Mouse (Mus musculus) embryonic facial prominence, embryonic 12.5 days (tissue): ENCODE measurements at regions not wholly inside any gene's neighbourhood (a gene's known extent, or its start where the extent isn't known, plus 50 kb on each side); places are given as distances from the start of the nearest gene placed in this dataset.
A peak's percentile ranks its signal among the peaks of the same experiment; 100 is the strongest.

Experiments
- ATAC-seq: fragments of 200-750 bp; cut with Nextera tagmentation; 2 replicates; pipeline ENCODE4 v1.8.0; 2017; ENCODE audit not compliant: insufficient number of reproducible peaks, insufficient read depth, low FRiP score, low TSS enrichment
- H3K27ac ChIP-seq: fragments of 300-500 bp; sonication (generic); 2 replicates; pipeline ENCODE4 v1.5.1; 2016; ENCODE audit warnings: mild to moderate bottlenecking
- H3K27me3 ChIP-seq: fragments of 300-500 bp; sonication (generic); 2 replicates; pipeline ENCODE4 v1.6.1; 2016; ENCODE audit warnings: mild to moderate bottlenecking, moderate library complexity
- H3K36me3 ChIP-seq: fragments of 300-500 bp; sonication (generic); 2 replicates; pipeline ENCODE4 v1.6.1; 2016; ENCODE audit warnings: mild to moderate bottlenecking
- H3K4me1 ChIP-seq: fragments of 300-500 bp; sonication (generic); 2 replicates; pipeline ENCODE4 v1.6.1; 2016
- H3K4me2 ChIP-seq: fragments of 300-500 bp; sonication (generic); replicated peaks from 2 replicates; pipeline ENCODE4 v1.6.1; 2016; ENCODE audit warnings: mild to moderate bottlenecking, moderate library complexity
- H3K4me3 ChIP-seq: fragments of 300-500 bp; sonication (generic); 2 replicates; pipeline ENCODE4 v1.5.1; 2016; ENCODE audit warnings: mild to moderate bottlenecking
- H3K9ac ChIP-seq: fragments of 300-500 bp; sonication (generic); 2 replicates; pipeline ENCODE4 v1.6.1; 2016; ENCODE audit warnings: mild to moderate bottlenecking, moderate library complexity
- H3K9me3 ChIP-seq: fragments of 300-500 bp; sonication (generic); 2 replicates; pipeline ENCODE4 v1.6.1; 2016; ENCODE audit warnings: mild to moderate bottlenecking, moderate library complexity
- WGBS: fragments of 180-500 bp; shearing (Covaris S2); methylation state at CpG from one replicate; pipeline ENCODE4 v1.1.7; 2016; 5-methylcytosine and 5-hydroxymethylcytosine counted together

DNA sequence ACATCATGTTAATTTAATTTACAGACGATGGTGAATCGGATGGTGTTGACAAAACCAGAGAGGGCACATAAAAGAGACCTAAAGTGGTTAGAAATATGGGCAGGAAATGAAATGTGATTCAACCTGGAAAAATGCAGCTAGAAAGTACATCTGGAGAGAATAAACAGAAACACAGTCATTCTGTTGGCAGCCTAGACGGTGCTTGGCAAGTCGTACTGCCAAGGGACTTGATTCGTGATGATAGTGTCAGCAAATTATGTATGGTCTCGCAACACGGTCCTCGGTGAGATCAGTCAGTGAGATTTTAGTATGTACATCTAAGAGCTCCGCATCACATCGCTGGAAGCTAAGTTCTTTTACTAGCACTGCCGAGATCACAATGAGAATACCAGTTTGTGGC, 338.3 kb upstream of the Pmfbp1 start:
- WGBS: 36% methylated on average over 11 of the region's 11 CpGs

DNA sequence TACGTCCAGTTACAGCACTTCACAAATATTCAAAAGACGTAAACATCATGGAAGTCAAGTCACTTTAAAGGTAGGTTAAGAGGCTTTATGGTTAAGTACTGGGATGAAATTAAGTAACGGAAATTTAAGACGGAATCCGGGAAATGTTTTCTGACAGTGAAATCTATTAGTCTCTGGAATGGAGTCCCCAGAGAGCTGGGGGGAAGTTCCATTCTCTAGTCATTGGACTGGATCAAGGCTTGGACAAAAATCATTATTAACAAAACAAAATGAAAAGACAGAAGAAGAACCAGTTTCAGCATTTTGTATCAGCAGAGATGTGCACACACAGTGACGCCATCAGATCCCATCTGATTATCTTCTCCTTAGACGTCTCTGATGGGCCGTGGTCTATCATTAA, 337.8 kb upstream of the Pmfbp1 start:
- Histone ChIP-seq H3K4me1 (peaks cover 3% of the 10 kb centered on the region; the same call in 1 of the 2 replicates), H3K4me3 (no peak overlapping the region), H3K27ac (no peak overlapping the region), H3K9me3 (0 out of 2 replicates have a peak, but pooled peaks cover 6% of the 10 kb centered on the region), H3K4me2 (0 out of 2 replicates have a peak overlapping the region, but pooled peaks have one; percentile 20), H3K9ac (no peak overlapping the region), H3K27me3 (no peaks in the 10 kb centered on the region), H3K36me3 (no peaks in the 10 kb centered on the region)
- ATAC-seq: no peak
- 60% methylated on average over 8 of the region's 8 CpGs for WGBS

More for the DNA sequence above, 338.3 kb upstream of the Pmfbp1 start:
- no peak overlapping the region; the same call in 1 of the 2 replicates for H3K27ac ChIP-seq
- no peaks in the 10 kb centered on the region for H3K27me3 ChIP-seq
- ATAC-seq: no peak
- H3K4me1 ChIP-seq: peaks cover 3% of the 10 kb centered on the region; the same call in 1 of the 2 replicates
- no peak overlapping the region for H3K9ac ChIP-seq
- H3K4me3 ChIP-seq: no peak overlapping the region
- no peaks in the 10 kb centered on the region for H3K36me3 ChIP-seq
- peak overlapping the region; percentile 20; the same call in 1 of the 2 replicates for H3K4me2 ChIP-seq
- H3K9me3 ChIP-seq: 0 out of 2 replicates have a peak, but pooled peaks cover 8% of the 10 kb centered on the region

DNA sequence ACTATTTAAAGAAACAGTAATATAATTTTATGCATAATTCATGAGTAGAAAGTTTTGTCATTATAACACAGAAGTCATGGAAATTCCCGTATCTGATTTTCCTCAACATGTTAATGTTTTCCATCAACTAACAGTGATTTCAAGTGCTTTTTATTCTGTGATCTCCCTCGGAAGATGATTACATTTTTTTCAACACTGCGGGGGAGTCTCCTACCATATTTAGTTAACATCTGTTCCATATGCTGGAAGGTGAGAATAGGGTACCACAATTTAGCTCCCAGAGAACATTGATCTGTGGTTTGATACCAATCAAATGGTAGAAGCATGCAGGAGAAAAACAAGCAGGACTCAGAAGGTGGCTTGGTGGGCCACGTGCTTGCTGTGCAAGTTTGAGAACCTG, 321.1 kb upstream of the Pmfbp1 start:
- Histone ChIP-seq H3K4me1 (no peaks in the 10 kb centered on the region), H3K4me3 (no peak overlapping the region), H3K9me3 (no peaks in the 10 kb centered on the region), H3K27me3 (no peaks in the 10 kb centered on the region), H3K4me2 (no peak overlapping the region), H3K9ac (no peak overlapping the region), H3K27ac (no peak overlapping the region), H3K36me3 (no peaks in the 10 kb centered on the region)
- 76% methylated on average over 4 of the region's 4 CpGs for WGBS
- ATAC-seq: no peak

DNA sequence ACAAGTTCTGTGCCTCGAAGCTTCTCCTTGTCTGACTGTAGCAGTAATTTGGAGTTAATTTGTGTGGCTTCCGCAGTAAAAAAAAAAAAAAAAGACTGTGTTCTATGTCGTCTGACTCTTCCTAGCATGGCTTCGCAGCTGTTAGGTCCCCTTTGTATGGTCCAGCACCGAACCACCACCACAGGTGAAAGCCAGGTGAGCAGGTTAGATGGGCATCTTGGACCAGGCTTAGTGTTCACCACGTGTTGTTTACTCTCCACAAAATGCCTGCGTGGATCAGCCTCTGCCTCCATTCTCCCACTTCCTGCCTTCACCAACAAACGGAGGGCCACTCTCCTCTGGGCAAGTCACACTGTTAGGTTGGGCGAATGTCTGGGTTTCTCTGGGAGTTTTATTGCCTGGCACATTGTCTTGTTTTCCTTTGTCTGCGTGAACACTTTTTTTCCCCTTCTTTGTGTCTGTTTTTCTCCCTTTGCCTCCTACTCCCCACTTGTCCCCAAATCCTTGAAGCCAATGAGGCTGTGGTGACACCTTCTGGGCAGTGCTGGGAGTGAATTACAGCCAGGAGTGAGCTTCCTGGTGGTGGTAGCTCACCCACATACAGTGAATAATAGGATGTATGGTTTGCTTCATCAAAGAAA, 308.1 kb upstream of the Pmfbp1 start:
- H3K4me3 ChIP-seq: no peak overlapping the region
- peak overlapping the region; percentile 43 for H3K4me2 ChIP-seq
- no peaks in the 10 kb centered on the region for H3K36me3 ChIP-seq
- no peaks in the 10 kb centered on the region for H3K27me3 ChIP-seq
- 0 out of 2 replicates have a peak overlapping the region, but pooled peaks have one; percentile 48 for H3K27ac ChIP-seq
- H3K9me3 ChIP-seq: no peaks in the 10 kb centered on the region
- H3K4me1 ChIP-seq: peaks cover 7% of the 10 kb centered on the region; the same call in 1 of the 2 replicates
- 27% methylated on average over 10 of the region's 10 CpGs for WGBS
- no peak overlapping the region for H3K9ac ChIP-seq
- 0 out of 2 replicates have a peak, but pooled peaks have one; percentile 79 for ATAC-seq

DNA sequence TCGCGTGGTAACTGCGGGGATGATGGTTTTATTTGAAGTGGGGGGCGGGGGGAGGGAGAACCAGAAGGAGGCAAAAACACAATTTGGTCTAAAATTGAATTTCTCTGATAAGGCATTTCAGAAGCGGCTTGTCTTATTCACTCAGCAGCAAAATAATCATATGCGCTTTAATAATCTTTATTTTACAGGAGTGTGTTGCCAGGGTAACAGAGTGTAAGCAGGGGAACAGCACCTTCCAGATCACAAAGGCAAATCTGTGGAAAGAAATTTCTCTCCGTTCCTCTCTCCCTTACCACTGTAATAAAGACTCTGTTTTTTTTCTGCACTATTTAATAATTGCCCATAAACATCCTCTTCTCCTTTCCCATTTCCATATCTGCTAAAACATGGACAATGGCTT, 306.2 kb upstream of the Pmfbp1 start:
- Histone ChIP-seq H3K4me2 (no peak overlapping the region), H3K27me3 (no peaks in the 10 kb centered on the region), H3K27ac (no peak overlapping the region), H3K36me3 (no peaks in the 10 kb centered on the region), H3K4me1 (peaks cover 7% of the 10 kb centered on the region; the same call in 1 of the 2 replicates), H3K9ac (no peak overlapping the region), H3K4me3 (no peak overlapping the region), H3K9me3 (no peaks in the 10 kb centered on the region)
- 82% methylated on average over 7 of the region's 7 CpGs for WGBS
- ATAC-seq: no peak

DNA sequence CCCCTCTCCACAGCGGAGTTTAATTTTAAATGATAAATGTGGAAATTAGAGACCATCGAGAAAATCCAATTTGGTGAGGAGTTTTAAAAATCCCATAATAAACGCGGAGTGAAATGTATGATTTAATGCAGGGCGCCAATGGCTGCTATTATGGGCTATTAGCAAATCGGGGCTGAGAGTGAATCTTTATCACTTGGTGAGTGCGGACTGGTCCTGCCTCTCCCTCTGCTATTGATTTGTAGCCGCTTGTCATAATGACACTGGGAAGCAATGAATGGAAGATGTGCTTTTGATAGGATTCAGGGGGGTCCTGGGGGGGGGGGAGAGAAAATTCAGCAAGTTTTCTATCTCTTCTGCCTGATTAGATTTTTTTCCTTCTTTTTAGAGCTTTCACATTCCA, 279.6 kb upstream of the Pmfbp1 start:
- H3K4me2 ChIP-seq: no peak overlapping the region
- no peak overlapping the region for H3K4me3 ChIP-seq
- H3K9me3 ChIP-seq: no peaks in the 10 kb centered on the region
- no peaks in the 10 kb centered on the region; the same call in 1 of the 2 replicates for H3K4me1 ChIP-seq
- 85% methylated on average over 8 of the region's 8 CpGs for WGBS
- H3K36me3 ChIP-seq: no peaks in the 10 kb centered on the region
- no peak overlapping the region for H3K27ac ChIP-seq
- H3K9ac ChIP-seq: no peak overlapping the region
- no peaks in the 10 kb centered on the region for H3K27me3 ChIP-seq
- ATAC-seq: no peak

DNA sequence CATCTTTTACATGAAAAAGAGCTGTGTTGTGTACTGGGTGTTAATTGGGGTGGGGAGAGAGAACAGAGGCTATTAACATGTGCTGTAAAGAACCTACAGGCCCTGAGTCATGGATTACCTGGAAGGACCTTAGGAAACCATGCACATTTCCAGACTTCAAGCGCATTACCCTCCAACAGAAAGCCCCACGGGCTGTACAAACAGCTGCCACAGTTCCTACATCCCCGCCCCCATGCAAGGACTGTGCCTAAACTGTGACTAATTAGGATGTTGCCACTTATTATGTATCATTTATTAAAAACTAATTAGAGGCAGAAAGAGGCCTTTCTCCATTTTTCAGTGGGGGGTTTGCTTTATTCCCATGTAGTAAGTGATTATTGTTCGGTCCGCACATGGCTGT, 277.5 kb upstream of the Pmfbp1 start:
- Histone ChIP-seq H3K4me1 (no peaks in the 10 kb centered on the region; the same call in 1 of the 2 replicates), H3K27me3 (no peaks in the 10 kb centered on the region), H3K4me2 (no peak overlapping the region), H3K9ac (no peak overlapping the region), H3K36me3 (no peaks in the 10 kb centered on the region), H3K4me3 (no peak overlapping the region), H3K27ac (no peak overlapping the region), H3K9me3 (no peaks in the 10 kb centered on the region)
- 82% methylated on average over 5 of the region's 5 CpGs for WGBS
- ATAC-seq: no peak

DNA sequence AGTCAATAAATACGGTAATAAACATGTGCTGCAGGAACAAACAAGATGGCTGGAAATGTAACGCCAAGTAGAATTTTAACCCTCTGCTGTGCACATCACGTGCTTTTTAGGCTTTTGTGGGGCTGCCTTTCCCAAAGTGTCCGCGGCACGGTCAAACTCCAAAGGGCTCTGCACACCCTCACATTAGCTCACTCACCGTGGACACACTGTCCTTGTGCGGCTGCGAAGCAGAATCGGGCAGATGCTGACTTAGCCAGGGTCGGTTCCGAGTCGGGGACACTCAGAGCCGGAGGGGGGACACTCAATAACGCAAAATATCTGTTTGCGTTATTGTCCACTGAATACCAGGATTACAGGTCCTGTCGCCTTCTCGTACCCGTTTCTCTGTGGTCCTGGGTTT, 276.5 kb upstream of the Pmfbp1 start:
- H3K36me3 ChIP-seq: no peaks in the 10 kb centered on the region
- no peaks in the 10 kb centered on the region; the same call in 1 of the 2 replicates for H3K4me1 ChIP-seq
- H3K27me3 ChIP-seq: no peaks in the 10 kb centered on the region
- H3K4me2 ChIP-seq: no peak overlapping the region
- no peak for ATAC-seq
- H3K9me3 ChIP-seq: no peaks in the 10 kb centered on the region
- 92% methylated on average over 19 of the region's 19 CpGs for WGBS
- no peak overlapping the region for H3K9ac ChIP-seq
- no peak overlapping the region for H3K4me3 ChIP-seq
- H3K27ac ChIP-seq: no peak overlapping the region

DNA sequence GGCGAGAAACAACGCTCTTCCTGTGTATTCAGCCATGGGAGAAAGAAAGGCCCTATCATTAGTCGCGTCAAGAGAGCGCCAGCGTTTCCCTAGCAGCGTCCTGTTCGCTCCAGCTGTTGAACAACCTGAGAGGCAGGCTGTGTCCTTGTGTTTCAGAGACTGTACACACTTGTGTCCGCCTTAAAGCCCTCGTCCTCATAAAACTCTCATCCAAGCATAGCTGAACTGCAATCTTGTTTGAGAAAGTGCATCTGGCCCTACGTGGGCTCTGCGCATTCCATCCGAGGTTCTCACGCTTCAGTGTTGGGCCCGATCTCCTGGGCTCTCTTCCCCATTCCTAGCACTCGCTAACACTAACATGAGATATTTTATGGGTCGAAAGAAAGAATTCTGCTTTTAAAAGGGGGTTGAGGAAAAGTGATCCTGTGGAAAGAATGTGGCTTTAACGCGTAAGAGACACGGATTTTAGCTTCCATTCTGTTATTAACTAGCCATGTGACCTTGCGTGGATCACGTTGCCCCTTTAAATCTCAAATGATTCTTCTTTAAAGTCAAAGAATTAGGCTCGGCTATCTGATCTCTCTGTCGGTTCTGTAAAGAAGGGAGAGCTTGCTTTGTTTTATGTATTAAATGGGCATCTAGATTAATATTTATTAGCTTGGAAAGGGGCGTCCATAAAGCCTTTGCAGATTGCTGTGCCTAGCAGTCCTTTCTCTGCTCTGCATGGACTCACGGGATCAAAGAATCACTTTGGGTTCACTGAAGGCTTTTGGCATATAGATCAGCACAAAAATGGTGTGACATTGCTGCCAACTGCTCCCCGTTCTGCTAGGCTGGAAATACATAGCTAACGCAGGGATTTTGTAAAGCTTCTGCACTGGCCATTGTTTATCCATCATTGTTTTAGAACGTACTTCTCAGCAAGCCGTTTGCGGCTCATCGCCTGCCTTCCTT, 261.3 kb upstream of the Pmfbp1 start:
- WGBS: 65% methylated on average over 32 of the region's 32 CpGs
- Histone ChIP-seq H3K27me3 (no peaks in the 10 kb centered on the region), H3K9ac (no peak overlapping the region), H3K36me3 (no peaks in the 10 kb centered on the region), H3K9me3 (no peaks in the 10 kb centered on the region), H3K4me2 (no peak overlapping the region), H3K27ac (0 out of 2 replicates have a peak overlapping the region, but pooled peaks have one; percentile 8), H3K4me1 (no peaks in the 10 kb centered on the region), H3K4me3 (no peak overlapping the region)
- ATAC-seq: no peak

DNA sequence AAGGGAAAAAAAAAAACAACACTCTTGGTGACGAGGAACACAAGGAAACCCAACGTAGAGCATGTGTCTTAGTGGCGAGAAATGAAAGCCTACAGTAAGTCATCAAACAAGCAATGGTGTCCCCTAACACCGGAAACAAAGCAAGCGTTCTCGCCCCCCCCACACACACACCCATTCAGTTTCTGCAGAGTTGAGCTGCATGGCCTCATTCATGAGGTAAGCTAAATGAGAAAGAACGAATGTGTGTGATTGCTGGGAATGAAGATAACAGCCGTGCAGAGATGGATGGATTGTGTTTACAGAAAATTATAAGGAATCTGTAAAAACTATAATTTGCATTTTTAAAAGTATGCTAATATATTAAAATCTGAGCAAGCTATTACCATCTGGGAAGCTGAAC, 248.3 kb upstream of the Pmfbp1 start:
- H3K9me3 ChIP-seq: no peaks in the 10 kb centered on the region
- no peak for ATAC-seq
- no peaks in the 10 kb centered on the region for H3K36me3 ChIP-seq
- no peak overlapping the region for H3K27ac ChIP-seq
- no peak overlapping the region for H3K4me2 ChIP-seq
- no peaks in the 10 kb centered on the region for H3K4me1 ChIP-seq
- 77% methylated on average over 8 of the region's 8 CpGs for WGBS
- no peak overlapping the region for H3K4me3 ChIP-seq
- no peak overlapping the region for H3K9ac ChIP-seq
- H3K27me3 ChIP-seq: no peaks in the 10 kb centered on the region

DNA sequence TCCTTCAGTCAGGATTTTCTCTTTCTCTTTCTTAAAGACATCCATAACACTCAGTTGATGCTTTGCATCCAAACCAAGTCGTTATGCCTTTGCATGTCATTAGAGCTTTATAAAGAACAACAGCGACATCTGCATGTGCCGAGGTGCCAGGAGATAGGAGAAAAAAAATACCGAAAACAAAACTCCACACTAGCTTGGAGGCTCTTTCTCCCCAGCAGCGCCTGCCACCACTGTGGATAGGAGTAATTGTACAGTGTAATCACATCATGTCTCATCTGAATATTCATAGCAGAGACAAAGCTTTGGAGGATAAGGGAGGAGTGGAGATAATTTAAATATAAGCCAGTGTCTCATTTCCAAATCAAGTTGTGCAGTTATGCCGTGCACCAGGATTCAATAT, 246.0 kb upstream of the Pmfbp1 start:
- no peak for ATAC-seq
- no peak overlapping the region for H3K27ac ChIP-seq
- H3K36me3 ChIP-seq: no peaks in the 10 kb centered on the region
- H3K4me2 ChIP-seq: no peak overlapping the region
- no peak overlapping the region for H3K9ac ChIP-seq
- no peaks in the 10 kb centered on the region for H3K9me3 ChIP-seq
- no peaks in the 10 kb centered on the region for H3K4me1 ChIP-seq
- 85% methylated on average over 6 of the region's 6 CpGs for WGBS
- H3K27me3 ChIP-seq: no peaks in the 10 kb centered on the region
- no peak overlapping the region for H3K4me3 ChIP-seq

DNA sequence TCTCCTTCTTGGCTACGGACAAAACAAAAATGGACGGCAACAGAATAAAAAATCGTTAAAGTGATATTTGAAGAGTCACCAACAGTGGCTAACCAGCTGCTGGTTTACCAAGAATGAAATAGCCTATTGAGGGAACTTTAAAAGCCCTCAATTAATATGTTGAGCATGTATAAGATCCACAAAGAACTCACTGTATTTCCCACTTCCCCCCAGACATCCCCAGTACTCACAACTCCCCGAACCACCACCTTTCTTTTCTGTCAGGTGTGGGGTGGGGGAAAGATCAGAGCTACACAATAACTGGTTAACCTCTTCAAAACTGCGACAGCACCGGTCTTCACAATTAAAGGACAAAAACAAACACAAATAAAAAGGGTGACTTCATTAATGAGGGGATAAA, 245.5 kb upstream of the Pmfbp1 start:
- no peak for ATAC-seq

More for the DNA sequence above, 245.5 kb upstream of the Pmfbp1 start:
- Histone ChIP-seq H3K4me1 (no peaks in the 10 kb centered on the region), H3K4me3 (no peak overlapping the region), H3K27me3 (no peaks in the 10 kb centered on the region), H3K4me2 (no peak overlapping the region), H3K9me3 (no peaks in the 10 kb centered on the region), H3K36me3 (no peaks in the 10 kb centered on the region), H3K9ac (no peak overlapping the region), H3K27ac (no peak overlapping the region)
- WGBS: 86% methylated on average over 6 of the region's 6 CpGs
